Mouse (Mus musculus) kidney, adult 2 months (tissue): Measurements from ENCODE around the gene Cpne4.

ENCODE experiments used
- CTCF ChIP-seq: fragments of 200-500 bp; conservative IDR thresholded peaks from 2 replicates; pipeline ENCODE4 v1.5.1; 2011; ENCODE audit warnings: low read depth, mild to moderate bottlenecking, control low read depth, low read length, moderate library complexity, mixed read lengths; ENCODE audit not compliant: insufficient read depth, insufficient read length
- POLR2A ChIP-seq: fragments of 200-500 bp; IDR thresholded peaks from one replicate; pipeline ENCODE4 v1.6.1; 2011; ENCODE audit warnings: low read depth, low read length, control low read depth

GRCm38 (mm10) chr9:104616691-104617090 is 69.6 kb downstream of the Cpne4 start:
- TF ChIP-seq CTCF (no peak), POLR2A (no peak)
